Mouse (Mus musculus) liver, embryonic 16.5 days (tissue): ENCODE measurements around the gene Zranb3. TPM values are rescaled to one million over a fixed set of nuclear protein-coding genes. Genes with fewer than 3 reads are reported as not detected.
A peak's percentile ranks its signal among the peaks of the same experiment; 100 is the strongest.
"Not testable (repeated sequence)": the region's sequence is repeated elsewhere in the genome, so short reads cannot be mapped to it uniquely, and the experiment has no call there.

Experiments
- ATAC-seq: fragments of 200-750 bp; cut with Nextera tagmentation; 2 replicates; pipeline ENCODE4 v1.8.0; 2017; ENCODE audit warnings: low read depth, mild to moderate bottlenecking, moderate number of reproducible peaks, moderate library complexity
- H3K27ac ChIP-seq: fragments of 300-500 bp; sonication (generic); 2 replicates; pipeline ENCODE4 v1.5.1; 2014; ENCODE audit warnings: mild to moderate bottlenecking, low read length
- H3K27me3 ChIP-seq: fragments of 300-500 bp; sonication (generic); 2 replicates; pipeline ENCODE4 v1.6.1; 2014; ENCODE audit warnings: low read depth, low read length, mixed read lengths; ENCODE audit not compliant: control insufficient read depth, insufficient read depth
- H3K36me3 ChIP-seq: fragments of 300-500 bp; sonication (generic); 2 replicates; pipeline ENCODE4 v1.6.1; 2014; ENCODE audit warnings: mild to moderate bottlenecking; ENCODE audit not compliant: control insufficient read depth, insufficient read depth
- H3K4me1 ChIP-seq: fragments of 300-500 bp; sonication (generic); 2 replicates; pipeline ENCODE4 v1.6.1; 2014; ENCODE audit warnings: low read depth, low read length, mixed read lengths; ENCODE audit not compliant: control insufficient read depth
- H3K4me2 ChIP-seq: fragments of 300-500 bp; sonication (generic); 2 replicates; pipeline ENCODE4 v1.6.1; 2014; ENCODE audit warnings: low read depth, low read length, mixed read lengths
- H3K4me3 ChIP-seq: fragments of 300-500 bp; sonication (generic); 2 replicates; pipeline ENCODE4 v1.5.1; 2014; ENCODE audit warnings: low read depth, mild to moderate bottlenecking, low read length
- H3K9ac ChIP-seq: fragments of 300-500 bp; sonication (generic); 2 replicates; pipeline ENCODE4 v1.6.1; 2014; ENCODE audit warnings: low read depth, low read length
- H3K9me3 ChIP-seq: fragments of 300-500 bp; sonication (generic); replicated peaks from 2 replicates; pipeline ENCODE4 v1.6.1; 2016; ENCODE audit warnings: low read length; ENCODE audit not compliant: control insufficient read depth
- WGBS: fragments of 180-500 bp; shearing (Covaris S2); extraction: QIAGEN DNeasy Blood & Tissue Kit; methylation state at CpG from one replicate; pipeline ENCODE4 v1.1.7; 2014; ENCODE audit not compliant: insufficient replicate concordance; 5-methylcytosine and 5-hydroxymethylcytosine counted together
- polyA plus RNA-seq: library from polyadenylated mRNA; unstranded; fragments of >200 nt; fragmentation: Nextera tagmentation; extraction: Ambion mirVana; gene quantifications from 2 replicates; pipeline ENCODE4 v1.2.1, GENCODE M21; 2015

Gene Zranb3
- polyA plus RNA-seq, 1 experiment from 2014 or later = 3.4 TPM

DNA sequence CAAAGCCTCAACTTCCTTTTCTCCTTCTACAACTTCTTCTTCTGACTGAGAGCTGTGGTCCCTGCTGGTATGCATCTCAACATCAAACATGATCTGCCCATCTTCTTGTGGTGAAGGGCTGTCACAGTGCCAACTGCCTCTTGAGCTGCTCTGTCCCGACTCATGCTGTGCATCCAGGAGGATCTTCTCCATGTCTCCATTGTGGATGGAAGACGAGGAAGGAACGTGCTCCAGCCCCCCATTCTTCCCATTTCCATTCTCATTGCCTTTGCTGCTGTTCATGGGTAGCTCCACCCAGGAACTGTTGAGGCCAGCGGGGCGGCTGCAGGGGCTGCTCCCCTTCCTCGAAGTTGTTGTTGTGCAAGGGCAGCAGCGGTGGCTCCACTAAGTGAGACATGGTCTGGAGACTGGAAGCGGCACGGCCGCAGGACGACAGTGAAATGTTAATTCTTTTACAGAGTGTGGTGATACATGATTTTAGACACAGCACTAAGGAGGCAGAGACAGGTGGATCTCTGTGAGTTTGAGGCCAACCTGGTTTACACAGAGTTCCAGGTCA lies 96.7 kb downstream of the Zranb3 start:
- H3K4me3 ChIP-seq, H3K36me3 ChIP-seq, H3K9ac ChIP-seq, H3K27ac ChIP-seq, H3K9me3 ChIP-seq, ATAC-seq, H3K4me2 ChIP-seq, H3K27me3 ChIP-seq, H3K4me1 ChIP-seq: not testable (repeated sequence)
- 49% methylated on average over 11 of the region's 11 CpGs for WGBS

GRCm38 (mm10) chr1:128004371-128004720 lies 98.5 kb downstream of the Zranb3 start:
- ATAC-seq = no peak
- Histone ChIP-seq H3K9ac (no peak overlapping the region), H3K4me3 (no peak overlapping the region), H3K4me1 (no peaks in the 10 kb centered on the region), H3K9me3 (no peaks in the 10 kb centered on the region), H3K36me3 (no peaks in the 10 kb centered on the region), H3K4me2 (no peak overlapping the region), H3K27ac (no peak overlapping the region), H3K27me3 (no peaks in the 10 kb centered on the region)
- WGBS = 61% methylated on average over 2 of the region's 2 CpGs

DNA sequence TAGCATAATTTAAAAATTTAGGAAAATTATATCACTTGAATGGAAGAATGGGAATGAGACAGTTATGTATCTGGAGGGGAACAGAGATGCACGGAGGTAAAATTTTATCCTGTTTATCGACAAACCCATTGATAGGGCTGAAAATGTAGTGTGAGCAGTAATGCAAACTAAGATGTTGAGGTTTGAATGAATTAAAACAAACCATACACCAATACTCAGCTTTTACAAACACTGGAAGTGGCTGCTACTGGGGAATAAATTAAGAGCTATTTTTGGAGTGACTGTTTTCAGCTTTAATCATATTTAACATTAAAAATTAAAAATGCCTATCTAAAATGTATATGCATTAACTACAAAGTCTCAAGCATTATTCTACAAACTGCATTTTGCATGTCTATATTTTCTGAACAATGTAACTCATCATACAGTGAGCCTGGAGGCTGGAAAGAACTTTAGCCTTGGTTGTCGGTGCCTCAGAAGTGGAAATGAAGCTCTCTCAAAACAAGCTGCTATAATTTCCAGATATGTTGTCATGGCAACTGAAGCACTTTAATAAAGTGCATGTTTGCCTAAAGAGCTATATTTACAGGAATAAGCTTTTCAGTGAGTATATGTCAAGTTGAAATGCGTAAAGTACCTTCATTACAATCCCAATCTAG lies 99.0 kb downstream of the Zranb3 start:
- H3K4me1 ChIP-seq = no peaks in the 10 kb centered on the region
- H3K27me3 ChIP-seq = no peaks in the 10 kb centered on the region
- no peak overlapping the region for H3K4me3 ChIP-seq
- no peak overlapping the region for H3K4me2 ChIP-seq
- H3K36me3 ChIP-seq = no peaks in the 10 kb centered on the region
- H3K9ac ChIP-seq = no peak overlapping the region
- H3K9me3 ChIP-seq = no peaks in the 10 kb centered on the region
- no peak overlapping the region for H3K27ac ChIP-seq
- 77% methylated on average over 4 of the region's 4 CpGs for WGBS
- no peak for ATAC-seq

- 84% methylated on average over 2 of the region's 2 CpGs for WGBS
Measured at GRCm38 (mm10) chr1:128002159-128002558, 100.7 kb downstream of the Zranb3 start.

DNA sequence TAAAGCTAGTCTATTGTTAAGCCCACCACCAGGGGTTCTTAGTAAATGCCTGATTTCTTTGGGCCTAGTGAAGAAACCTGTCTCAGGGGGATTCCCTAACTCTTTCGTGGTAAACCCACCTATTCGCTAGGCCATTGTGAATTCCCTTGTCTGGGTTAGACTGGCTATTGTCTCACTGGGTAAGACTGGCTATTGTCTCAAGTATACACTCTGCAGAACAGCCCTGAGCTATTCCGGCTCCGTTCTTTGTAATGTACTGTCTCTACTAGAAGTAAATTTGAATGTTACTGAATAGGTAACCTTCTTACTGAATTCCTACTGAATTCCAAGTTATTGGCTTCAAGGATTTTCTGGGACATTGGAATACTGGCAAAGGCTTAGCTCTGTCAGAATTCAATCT lies 101.9 kb downstream of the Zranb3 start:
- H3K4me1 ChIP-seq, H3K9ac ChIP-seq, H3K9me3 ChIP-seq, H3K36me3 ChIP-seq, H3K27ac ChIP-seq, H3K4me2 ChIP-seq, H3K4me3 ChIP-seq, ATAC-seq, H3K27me3 ChIP-seq: not testable (repeated sequence)
- WGBS = 77% methylated on average over 4 of the region's 4 CpGs

More at GRCm38 (mm10) chr1:128002159-128002558, 100.7 kb downstream of the Zranb3 start:
- Histone ChIP-seq H3K9me3 (no peaks in the 10 kb centered on the region), H3K4me3 (no peak overlapping the region), H3K9ac (no peak overlapping the region), H3K4me2 (no peak overlapping the region), H3K27me3 (no peaks in the 10 kb centered on the region), H3K36me3 (no peaks in the 10 kb centered on the region), H3K27ac (no peak overlapping the region), H3K4me1 (no peaks in the 10 kb centered on the region)
- no peak for ATAC-seq

GRCm38 (mm10) chr1:127993892-127994291 lies 109.0 kb downstream of the Zranb3 start:
- no peak for ATAC-seq
- H3K9ac ChIP-seq = no peak overlapping the region
- H3K9me3 ChIP-seq = no peaks in the 10 kb centered on the region
- no peak overlapping the region for H3K4me2 ChIP-seq
- H3K36me3 ChIP-seq = no peaks in the 10 kb centered on the region
- H3K4me1 ChIP-seq = peaks cover 3% of the 10 kb centered on the region
- no peak overlapping the region for H3K27ac ChIP-seq
- no peak overlapping the region for H3K4me3 ChIP-seq
- no peaks in the 10 kb centered on the region for H3K27me3 ChIP-seq
- WGBS = 77% methylated on average over 4 of the region's 4 CpGs

- 61% methylated on average over 9 of the region's 9 CpGs for WGBS
- ATAC-seq = peak; percentile 67; the same call in 1 of the 2 replicates
- H3K9me3 ChIP-seq = no peaks in the 10 kb centered on the region
- H3K27me3 ChIP-seq = no peaks in the 10 kb centered on the region
- H3K4me3 ChIP-seq = no peak overlapping the region
- no peak overlapping the region for H3K27ac ChIP-seq
- H3K36me3 ChIP-seq = no peaks in the 10 kb centered on the region
- H3K9ac ChIP-seq = no peak overlapping the region
- no peak overlapping the region for H3K4me2 ChIP-seq
- H3K4me1 ChIP-seq = peaks cover 3% of the 10 kb centered on the region
Measured at GRCm38 (mm10) chr1:127989876-127990731, 112.7 kb downstream of the Zranb3 start.

- no peak overlapping the region for H3K27ac ChIP-seq
- 62% methylated on average over 4 of the region's 4 CpGs for WGBS
- ATAC-seq = no peak
- no peaks in the 10 kb centered on the region for H3K36me3 ChIP-seq
- no peaks in the 10 kb centered on the region for H3K9me3 ChIP-seq
- no peak overlapping the region for H3K4me2 ChIP-seq
- H3K4me3 ChIP-seq = no peak overlapping the region
- no peaks in the 10 kb centered on the region for H3K27me3 ChIP-seq
- H3K9ac ChIP-seq = no peak overlapping the region
- H3K4me1 ChIP-seq = peaks cover 3% of the 10 kb centered on the region
Measured at GRCm38 (mm10) chr1:127989387-127989786, 113.5 kb downstream of the Zranb3 start.

DNA sequence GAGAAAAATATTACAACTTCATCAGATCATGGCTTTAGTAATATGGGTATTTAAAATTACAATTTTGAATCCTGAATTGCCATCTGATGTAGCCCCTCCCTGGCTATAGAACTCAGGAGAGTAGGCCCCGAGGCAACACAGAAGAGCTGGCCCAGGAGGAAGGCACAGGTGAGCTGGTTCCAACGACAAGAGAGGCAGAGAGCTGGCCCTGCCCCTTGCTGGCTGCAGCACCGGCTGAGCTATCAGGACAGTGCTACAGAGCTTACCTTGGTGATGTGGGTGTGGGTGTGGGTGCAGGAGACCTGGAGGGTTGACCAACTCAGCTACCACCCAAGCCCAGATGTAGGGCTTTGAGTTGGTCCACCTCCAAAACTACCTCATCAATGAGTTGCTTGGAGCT lies 114.6 kb downstream of the Zranb3 start:
- Histone ChIP-seq H3K9me3 (no peaks in the 10 kb centered on the region), H3K27ac (no peak overlapping the region), H3K4me2 (no peak overlapping the region), H3K4me1 (peaks cover 3% of the 10 kb centered on the region), H3K9ac (no peak overlapping the region), H3K27me3 (no peaks in the 10 kb centered on the region), H3K4me3 (no peak overlapping the region), H3K36me3 (no peaks in the 10 kb centered on the region)
- WGBS = 62% methylated on average over 3 of the region's 3 CpGs
- no peak for ATAC-seq
